Mouse (Mus musculus) effector memory CD4-positive, alpha-beta T cell, adult 7 months (primary cell): ENCODE results near the gene Olfr224. TPM values are rescaled to one million over a fixed set of nuclear protein-coding genes. Genes with fewer than 3 reads are reported as not detected.

Experiments used
- polyA plus RNA-seq: library from polyadenylated mRNA; unstranded; fragments of 100-300 nt; shearing (Covaris generic); gene quantifications from one replicate; pipeline ENCODE4 v1.2.1, GENCODE M21; 2017

Gene Olfr224
- polyA plus RNA-seq, result 0.37 TPM

GRCm38 (mm10) chr11:58570405-58570804, at the start of gene Olfr224:
Gene Olfr224 (minus strand): TSS chr11:58570553.

GRCm38 (mm10) chr11:58615975-58616374, 45.6 kb upstream of the Olfr224 start, which contains the start of gene 2210407C18Rik:
Gene 2210407C18Rik (minus strand): TSS chr11:58616075.

DNA sequence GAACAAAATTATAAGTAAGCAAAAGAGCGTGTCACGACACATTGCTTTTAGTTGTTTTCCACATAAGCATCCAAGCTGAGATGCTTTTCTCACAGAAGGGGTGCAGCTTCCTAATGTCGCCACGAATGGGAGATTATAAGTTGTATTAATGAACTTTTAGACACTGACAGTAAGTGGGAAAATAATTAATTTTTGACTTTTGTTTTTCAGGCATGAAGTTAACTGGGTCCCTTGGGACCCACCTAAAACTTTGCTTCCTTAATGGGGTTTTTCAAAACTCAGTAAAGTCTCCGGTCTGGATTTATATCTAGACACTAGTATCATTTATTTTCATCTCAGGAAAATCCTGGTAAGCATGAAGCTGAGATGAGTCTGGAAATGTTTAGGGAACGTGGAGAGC, 24.5 kb upstream of the Olfr224 start, which contains the start of gene Olfr324:
TSS of gene Olfr324 (plus strand) at position 301 of the 400 bp plus-strand sequence.

DNA sequence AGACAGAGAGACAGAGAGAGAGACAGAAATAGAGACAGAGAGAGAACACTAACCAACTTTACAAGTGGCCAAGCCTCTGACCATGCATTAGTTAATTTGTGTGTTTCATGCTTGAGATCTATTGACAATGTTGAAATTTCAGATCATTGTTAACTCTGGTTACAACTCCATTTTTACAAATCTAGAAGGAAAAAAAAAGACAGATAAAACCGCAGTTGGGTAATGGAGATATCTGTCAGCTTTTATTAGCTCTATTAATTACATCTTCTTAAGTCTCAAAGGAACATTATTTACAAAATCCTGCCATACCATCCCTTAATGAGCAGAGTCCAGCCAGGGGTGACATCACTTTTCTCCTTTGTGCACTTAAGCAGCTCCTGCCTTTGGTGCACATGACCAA, 7.1 kb upstream of the Olfr224 start, which contains the start of gene Olfr325:
TSS of gene Olfr325 (plus strand) at position 301 of the 400 bp plus-strand sequence.

GRCm38 (mm10) chr11:58555536-58555935, 14.8 kb downstream of the Olfr224 start, which contains the start of gene Olfr328:
Gene Olfr328 (minus strand): TSS chr11:58555636.

DNA sequence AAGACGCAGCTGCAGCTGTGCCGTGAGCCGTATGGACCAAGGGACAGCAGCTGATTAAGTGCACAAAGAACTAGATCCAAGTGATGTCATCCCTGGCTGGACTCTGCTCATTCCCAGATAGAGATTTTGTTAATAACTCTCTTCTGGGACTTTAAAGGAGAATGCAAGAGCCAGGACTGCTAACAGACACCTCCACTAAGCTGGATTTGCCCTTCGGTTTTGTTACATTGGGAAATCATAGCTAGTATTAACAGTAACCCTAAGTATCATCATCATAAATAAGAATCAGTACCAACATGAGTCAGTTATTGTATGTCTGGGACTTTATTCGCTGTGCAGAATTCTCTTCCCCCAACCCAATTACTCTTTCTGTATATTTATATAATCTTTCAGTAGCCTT, 24.0 kb downstream of the Olfr224 start, which contains the start of gene Olfr329-ps:
TSS of gene Olfr329-ps (minus strand) at position 101 of the 400 bp plus-strand sequence.

GRCm38 (mm10) chr11:58534736-58535135, 35.6 kb downstream of the Olfr224 start, which contains the start of gene Olfr330:
Gene Olfr330 (minus strand): TSS chr11:58534836.

Other genes with a start within 250 kb of the Olfr224 start
- 39.7 TPM for gene Zfp672, start 240.2 kb downstream of the Olfr224 start, polyA plus RNA-seq
- gene Sh3bp5l, start 239.8 kb downstream of the Olfr224 start, polyA plus RNA-seq, result 12.9 TPM
- gene Lypd8, start 191.5 kb downstream of the Olfr224 start, polyA plus RNA-seq, result 0.59 TPM
- not detected for gene 1810065E05Rik, start 149.4 kb downstream of the Olfr224 start, polyA plus RNA-seq
- 0.84 TPM for gene Gm12253, start 138.0 kb downstream of the Olfr224 start, polyA plus RNA-seq
- not detected for gene Lypd9, start 117.6 kb downstream of the Olfr224 start, polyA plus RNA-seq
- not detected for gene Olfr30, start 108.3 kb downstream of the Olfr224 start, polyA plus RNA-seq
- not detected for gene Olfr332, start 78.0 kb downstream of the Olfr224 start, polyA plus RNA-seq
- gene Olfr331, start 68.0 kb downstream of the Olfr224 start, polyA plus RNA-seq, result not detected
- gene Olfr330, start 35.7 kb downstream of the Olfr224 start, polyA plus RNA-seq, result 0.99 TPM
- not detected for gene Olfr329-ps, start 24.1 kb downstream of the Olfr224 start, polyA plus RNA-seq
- 0.18 TPM for gene Olfr328, start 14.9 kb downstream of the Olfr224 start, polyA plus RNA-seq
- not detected for gene Olfr325, start 7.2 kb upstream of the Olfr224 start, polyA plus RNA-seq
- not detected for gene Olfr324, start 24.6 kb upstream of the Olfr224 start, polyA plus RNA-seq
- not detected for gene 2210407C18Rik, start 45.5 kb upstream of the Olfr224 start, polyA plus RNA-seq
- gene Olfr323, start 59.9 kb upstream of the Olfr224 start, polyA plus RNA-seq, result not detected
- gene Trim58, start 69.9 kb upstream of the Olfr224 start, polyA plus RNA-seq, result not detected
- not detected for gene Olfr322, start 88.2 kb upstream of the Olfr224 start, polyA plus RNA-seq
- not detected for gene Olfr320, start 110.5 kb upstream of the Olfr224 start, polyA plus RNA-seq
- gene Olfr319, start 128.6 kb upstream of the Olfr224 start, polyA plus RNA-seq, result not detected
- gene Olfr318, start 153.5 kb upstream of the Olfr224 start, polyA plus RNA-seq, result 0.18 TPM
- gene Olfr317, start 168.7 kb upstream of the Olfr224 start, polyA plus RNA-seq, result not detected
- 0.16 TPM for gene Olfr316, start 182.2 kb upstream of the Olfr224 start, polyA plus RNA-seq
- not detected for gene Olfr315, start 202.6 kb upstream of the Olfr224 start, polyA plus RNA-seq
- 0.28 TPM for gene Olfr314, start 212.4 kb upstream of the Olfr224 start, polyA plus RNA-seq
- not detected for gene Fam183b, start 231.4 kb upstream of the Olfr224 start, polyA plus RNA-seq
- not detected for gene Olfr313, start 244.4 kb upstream of the Olfr224 start, polyA plus RNA-seq